Mouse (Mus musculus) intestine, postnatal 0 days (tissue): ENCODE results near the gene Slc43a1. TPM values are rescaled to one million over a fixed set of nuclear protein-coding genes. Genes with fewer than 3 reads are reported as not detected.

ENCODE experiments used
- ATAC-seq: fragments of 200-750 bp; cut with Nextera tagmentation; 2 replicates; pipeline ENCODE4 v1.8.0; 2017; ENCODE audit warnings: mild to moderate bottlenecking, moderate TSS enrichment, moderate library complexity
- H3K27ac ChIP-seq: fragments of 300-500 bp; sonication (generic); 2 replicates; pipeline ENCODE4 v1.5.1; 2014; ENCODE audit warnings: mild to moderate bottlenecking, low read depth, low read length, moderate library complexity
- H3K27me3 ChIP-seq: fragments of 300-500 bp; sonication (generic); replicated peaks from 2 replicates; pipeline ENCODE4 v1.6.1; 2014; ENCODE audit warnings: low read length, mixed read lengths; ENCODE audit not compliant: control insufficient read depth, insufficient read depth
- H3K36me3 ChIP-seq: fragments of 300-500 bp; sonication (generic); 2 replicates; pipeline ENCODE4 v1.6.1; 2014; ENCODE audit warnings: mild to moderate bottlenecking, moderate library complexity; ENCODE audit not compliant: control insufficient read depth, insufficient read depth
- H3K4me1 ChIP-seq: fragments of 300-500 bp; sonication (generic); replicated peaks from 2 replicates; pipeline ENCODE4 v1.6.1; 2014; ENCODE audit warnings: antibody characterized with exemption, low read length, mixed read lengths; ENCODE audit not compliant: control insufficient read depth, insufficient read depth
- H3K4me2 ChIP-seq: fragments of 300-500 bp; sonication (generic); replicated peaks from 2 replicates; pipeline ENCODE4 v1.6.1; 2014; ENCODE audit warnings: low read depth, mild to moderate bottlenecking, moderate library complexity
- H3K4me3 ChIP-seq: fragments of 300-500 bp; sonication (generic); 2 replicates; pipeline ENCODE4 v1.5.1; 2014; ENCODE audit warnings: low read depth, low read length
- H3K9ac ChIP-seq: fragments of 300-500 bp; sonication (generic); 2 replicates; pipeline ENCODE4 v1.6.1; 2014; ENCODE audit warnings: mild to moderate bottlenecking, low read depth, low read length
- H3K9me3 ChIP-seq: fragments of 300-500 bp; sonication (generic); 2 replicates; pipeline ENCODE4 v1.6.1; 2016; ENCODE audit warnings: mixed run types; ENCODE audit not compliant: control insufficient read depth
- CTCF ChIP-seq: sonication (generic); IDR thresholded peaks from 2 replicates; pipeline ENCODE4 v1.5.1; 2016; ENCODE audit warnings: low read depth, mild to moderate bottlenecking, control low read depth, antibody characterized with exemption, moderate library complexity
- WGBS: fragments of 180-500 bp; shearing (Covaris S2); extraction: QIAGEN DNeasy Blood & Tissue Kit; methylation state at CpG from one replicate; pipeline ENCODE4 v1.1.7; 2014; 5-methylcytosine and 5-hydroxymethylcytosine counted together
- polyA plus RNA-seq: library from polyadenylated mRNA; unstranded; fragments of >200 nt; fragmentation: Nextera tagmentation; extraction: Ambion mirVana; gene quantifications from 2 replicates; pipeline ENCODE4 v1.2.1, GENCODE M21; 2015

Slc43a1 gene
- polyA plus RNA-seq, 1 experiment from 2014 or later = 4.1 TPM

- Histone ChIP-seq H3K4me2 (no peak overlapping the region), H3K27ac (no peak overlapping the region), H3K4me3 (no peak overlapping the region), H3K9me3 (no peaks in the 10 kb centered on the region), H3K9ac (no peak overlapping the region), H3K36me3 (no peaks in the 10 kb centered on the region), H3K4me1 (peaks cover 2% of the 10 kb centered on the region; the same call in 1 of the 2 replicates), H3K27me3 (peaks cover 89% of the 10 kb centered on the region)
- no peak for ATAC-seq
- 57% methylated on average over 4 of the region's 4 CpGs for WGBS
- TF ChIP-seq CTCF = peak; percentile 49
Observed at GRCm38 (mm10) chr2:84870623-84871160, 32.0 kb downstream of the Slc43a1 start.

DNA sequence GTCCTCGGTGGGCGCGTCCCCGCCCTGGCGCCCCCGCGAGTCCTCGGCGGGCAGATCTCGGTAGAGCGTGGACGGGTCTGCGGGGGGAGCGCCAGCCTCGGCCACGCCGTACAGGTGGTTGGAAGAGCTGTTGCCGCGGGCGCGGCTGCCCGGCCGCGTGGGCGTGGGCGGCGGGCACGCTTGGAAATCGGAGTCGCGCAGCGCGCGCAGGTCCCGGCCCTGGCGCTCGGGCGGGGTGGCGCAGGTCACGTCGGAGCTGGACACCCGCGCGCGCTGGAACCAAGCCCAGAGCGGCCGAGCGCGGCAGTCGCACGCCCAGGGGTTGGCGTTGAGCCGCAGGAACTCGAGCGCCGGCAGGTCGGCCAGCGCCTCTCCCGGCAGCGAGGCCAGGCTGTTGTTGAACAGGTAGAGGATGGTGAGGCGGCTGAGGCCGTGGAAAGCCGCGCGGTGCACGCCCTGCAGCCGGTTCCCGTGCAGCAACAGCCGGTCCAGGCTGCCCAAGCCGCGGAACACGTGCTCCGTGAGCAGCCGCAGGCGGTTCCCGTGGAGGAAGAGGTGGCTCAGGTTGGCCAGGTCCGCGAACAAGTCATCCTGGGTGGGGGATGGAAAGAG is 33.6 kb downstream of the Slc43a1 start:
- Histone ChIP-seq H3K36me3 (no peaks in the 10 kb centered on the region), H3K4me3 (peak overlapping the region; percentile 47), H3K27me3 (peaks cover 74% of the 10 kb centered on the region), H3K27ac (no peak overlapping the region), H3K9me3 (no peaks in the 10 kb centered on the region), H3K4me1 (no peaks in the 10 kb centered on the region; the same call in 1 of the 2 replicates), H3K4me2 (peak overlapping the region; percentile 81), H3K9ac (peak overlapping the region; percentile 31)
- peak; percentile 46; the same call in 1 of the 2 replicates for ATAC-seq
- under 1% methylated on average over 73 of the region's 78 CpGs for WGBS
- 0 out of 2 replicates have a peak, but pooled peaks have one; percentile 3 for TF ChIP-seq CTCF

DNA sequence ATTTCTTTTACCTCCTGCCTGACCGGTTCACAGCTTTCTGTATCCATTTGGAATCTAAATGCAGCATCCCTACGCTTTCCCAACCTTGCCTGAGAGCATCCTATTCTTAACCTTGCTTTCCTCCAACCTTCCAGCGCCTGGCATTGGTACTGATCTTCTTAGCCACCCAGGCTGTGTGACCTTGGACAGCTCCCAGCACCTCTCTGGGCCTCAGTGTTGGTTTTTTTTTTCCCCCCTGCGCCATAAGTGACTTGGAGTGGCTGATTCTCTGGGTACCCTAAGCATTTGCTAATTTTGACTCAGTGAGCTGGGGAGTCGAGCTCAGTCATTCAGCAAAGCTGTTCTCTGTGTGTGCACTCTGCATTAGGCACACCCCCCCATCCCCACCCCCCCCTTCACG is 37.2 kb downstream of the Slc43a1 start:
- ATAC-seq = no peak
- Histone ChIP-seq H3K9ac (no peak overlapping the region), H3K27ac (no peak overlapping the region), H3K9me3 (no peaks in the 10 kb centered on the region), H3K4me2 (no peak overlapping the region), H3K4me1 (no peaks in the 10 kb centered on the region; the same call in 1 of the 2 replicates), H3K36me3 (no peaks in the 10 kb centered on the region), H3K4me3 (no peak overlapping the region), H3K27me3 (peaks cover 47% of the 10 kb centered on the region)
- WGBS = 43% methylated on average over 6 of the region's 6 CpGs
- TF ChIP-seq CTCF = no peak

- ATAC-seq = no peak
- H3K9ac ChIP-seq = no peak overlapping the region
- H3K4me2 ChIP-seq = no peak overlapping the region
- no peaks in the 10 kb centered on the region for H3K4me1 ChIP-seq
- peaks cover 35% of the 10 kb centered on the region for H3K27me3 ChIP-seq
- H3K27ac ChIP-seq = no peak overlapping the region
- H3K9me3 ChIP-seq = no peaks in the 10 kb centered on the region
- H3K4me3 ChIP-seq = no peak overlapping the region
- 74% methylated on average over 7 of the region's 8 CpGs for WGBS
- no peaks in the 10 kb centered on the region for H3K36me3 ChIP-seq
- TF ChIP-seq CTCF = no peak
Observed at GRCm38 (mm10) chr2:84880590-84880989, 41.9 kb downstream of the Slc43a1 start.

GRCm38 (mm10) chr2:84882606-84883005 is 44.0 kb downstream of the Slc43a1 start:
- no peak overlapping the region for H3K9ac ChIP-seq
- peak; percentile 48; the same call in 1 of the 2 replicates for ATAC-seq

GRCm38 (mm10) chr2:84883084-84883483 is 44.4 kb downstream of the Slc43a1 start:
- Histone ChIP-seq H3K4me1 (peaks cover 3% of the 10 kb centered on the region; the same call in 1 of the 2 replicates), H3K4me3 (0 out of 2 replicates have a peak overlapping the region, but pooled peaks have one; percentile 0), H3K36me3 (no peaks in the 10 kb centered on the region), H3K4me2 (peak overlapping the region; percentile 44), H3K27ac (no peak overlapping the region), H3K9ac (no peak overlapping the region), H3K27me3 (peaks cover 57% of the 10 kb centered on the region), H3K9me3 (no peaks in the 10 kb centered on the region)
- no peak for ATAC-seq
- TF ChIP-seq CTCF = no peak
- WGBS = 13% methylated on average over 6 of the region's 6 CpGs

More at GRCm38 (mm10) chr2:84882606-84883005, 44.0 kb downstream of the Slc43a1 start:
- Histone ChIP-seq H3K4me2 (peak overlapping the region; percentile 44), H3K9me3 (no peaks in the 10 kb centered on the region), H3K4me3 (0 out of 2 replicates have a peak overlapping the region, but pooled peaks have one; percentile 0), H3K27ac (no peak overlapping the region), H3K4me1 (no peaks in the 10 kb centered on the region; the same call in 1 of the 2 replicates), H3K36me3 (no peaks in the 10 kb centered on the region), H3K27me3 (peaks cover 54% of the 10 kb centered on the region)
- 6% methylated on average over 23 of the region's 23 CpGs for WGBS
- TF ChIP-seq CTCF = no peak
